Mouse (Mus musculus) kidney, postnatal 0 days (tissue): ENCODE measurements around the gene Mylpf. TPM values are rescaled to one million over a fixed set of nuclear protein-coding genes. Genes with fewer than 3 reads are reported as not detected.
A peak's percentile ranks its signal among the peaks of the same experiment; 100 is the strongest.

Experiments used
- ATAC-seq: fragments of 200-750 bp; cut with Nextera tagmentation; replicated peaks from 2 replicates; pipeline ENCODE4 v1.8.0; 2017; ENCODE audit warnings: low read depth, moderate number of reproducible peaks, moderate TSS enrichment, moderate library complexity; ENCODE audit not compliant: low FRiP score
- DNase-seq: peaks from one replicate; pipeline ENCODE4 v3.0.0-alpha.2; 2016; ENCODE audit warnings: low spot score
- H3K27ac ChIP-seq: fragments of 300-500 bp; sonication (generic); 2 replicates; pipeline ENCODE4 v1.5.1; 2014; ENCODE audit warnings: mild to moderate bottlenecking
- H3K27me3 ChIP-seq: fragments of 300-500 bp; sonication (generic); 2 replicates; pipeline ENCODE4 v1.6.1; 2014; ENCODE audit warnings: low read length, mixed read lengths; ENCODE audit not compliant: insufficient read depth
- H3K36me3 ChIP-seq: fragments of 300-500 bp; sonication (generic); 2 replicates; pipeline ENCODE4 v1.6.1; 2014; ENCODE audit warnings: low read length, mixed read lengths; ENCODE audit not compliant: insufficient read depth
- H3K4me1 ChIP-seq: fragments of 300-500 bp; sonication (generic); replicated peaks from 2 replicates; pipeline ENCODE4 v1.6.1; 2014; ENCODE audit warnings: antibody characterized with exemption, low read length, mixed read lengths; ENCODE audit not compliant: insufficient read depth
- H3K4me2 ChIP-seq: fragments of 300-500 bp; sonication (generic); 2 replicates; pipeline ENCODE4 v1.6.1; 2014; ENCODE audit warnings: mild to moderate bottlenecking, low read length, moderate library complexity, mixed read lengths
- H3K4me3 ChIP-seq: fragments of 300-500 bp; sonication (generic); replicated peaks from 2 replicates; pipeline ENCODE4 v1.5.1; 2014; ENCODE audit warnings: low read depth, low read length
- H3K9ac ChIP-seq: fragments of 300-500 bp; sonication (generic); 2 replicates; pipeline ENCODE4 v1.6.1; 2014; ENCODE audit warnings: low read depth, low read length
- H3K9me3 ChIP-seq: fragments of 300-500 bp; sonication (generic); replicated peaks from 2 replicates; pipeline ENCODE4 v1.6.1; 2016; ENCODE audit warnings: low read length, inconsistent platforms, mixed read lengths
- CTCF ChIP-seq: IDR thresholded peaks from 2 replicates; pipeline ENCODE4 v1.5.1; 2016; ENCODE audit warnings: antibody characterized with exemption, low read depth, mild to moderate bottlenecking, moderate library complexity
- WGBS: fragments of 180-500 bp; shearing (Covaris S2); extraction: QIAGEN DNeasy Blood & Tissue Kit; methylation state at CpG from one replicate; pipeline ENCODE4 v1.1.7; 2014; 5-methylcytosine and 5-hydroxymethylcytosine counted together
- polyA plus RNA-seq: library from polyadenylated mRNA; unstranded; fragments of >200 nt; fragmentation: Nextera tagmentation; extraction: Ambion mirVana; gene quantifications from 2 replicates; pipeline ENCODE4 v1.2.1, GENCODE M21; 2015

Gene Mylpf
- polyA plus RNA-seq, 1 experiment from 2014 or later, result 4.7 TPM

- Histone ChIP-seq H3K4me3 (no peak overlapping the region), H3K4me2 (no peak overlapping the region), H3K36me3 (no peaks in the 10 kb centered on the region), H3K27ac (no peak overlapping the region), H3K9me3 (no peaks in the 10 kb centered on the region), H3K9ac (no peak overlapping the region), H3K27me3 (no peaks in the 10 kb centered on the region), H3K4me1 (no peaks in the 10 kb centered on the region)
- DNase-seq, result no peak
- TF ChIP-seq CTCF, result no peak
- ATAC-seq, result no peak
- 73% methylated on average over 6 of the region's 6 CpGs for WGBS
Observed at GRCm38 (mm10) chr7:127223515-127224478, 15.1 kb downstream of the Mylpf start.

- H3K4me2 ChIP-seq, result no peak overlapping the region
- H3K27me3 ChIP-seq, result no peaks in the 10 kb centered on the region
- no peak overlapping the region for H3K4me3 ChIP-seq
- no peaks in the 10 kb centered on the region for H3K9me3 ChIP-seq
- DNase-seq, result no peak
- no peak overlapping the region for H3K9ac ChIP-seq
- no peaks in the 10 kb centered on the region for H3K4me1 ChIP-seq
- no peak for ATAC-seq
- TF ChIP-seq CTCF, result no peak
- WGBS, result 89% methylated on average over 6 of the region's 6 CpGs
- H3K27ac ChIP-seq, result no peak overlapping the region
- no peaks in the 10 kb centered on the region for H3K36me3 ChIP-seq
Observed at GRCm38 (mm10) chr7:127224616-127225015, 15.9 kb downstream of the Mylpf start.

- no peaks in the 10 kb centered on the region for H3K36me3 ChIP-seq
- ATAC-seq, result no peak
- H3K4me2 ChIP-seq, result no peak overlapping the region
- TF ChIP-seq CTCF, result no peak
- 84% methylated on average over 11 of the region's 11 CpGs for WGBS
- no peaks in the 10 kb centered on the region for H3K4me1 ChIP-seq
- H3K9ac ChIP-seq, result no peak overlapping the region
- H3K9me3 ChIP-seq, result no peaks in the 10 kb centered on the region
- DNase-seq, result no peak
- no peak overlapping the region for H3K27ac ChIP-seq
- no peaks in the 10 kb centered on the region for H3K27me3 ChIP-seq
- H3K4me3 ChIP-seq, result no peak overlapping the region
Observed at GRCm38 (mm10) chr7:127225147-127225995, 16.7 kb downstream of the Mylpf start.

GRCm38 (mm10) chr7:127228615-127229303 lies 20.1 kb downstream of the Mylpf start:
- Histone ChIP-seq H3K9me3 (no peaks in the 10 kb centered on the region), H3K36me3 (no peaks in the 10 kb centered on the region), H3K27me3 (no peaks in the 10 kb centered on the region), H3K4me3 (no peak overlapping the region), H3K27ac (peak overlapping the region; percentile 50; the same call in 1 of the 2 replicates), H3K4me1 (peaks cover 13% of the 10 kb centered on the region), H3K4me2 (no peak overlapping the region), H3K9ac (no peak overlapping the region)
- ATAC-seq, result no peak
- WGBS, result 73% methylated on average over 4 of the region's 4 CpGs
- TF ChIP-seq CTCF, result peak; percentile 82
- peak; percentile 88 for DNase-seq

- DNase-seq (no peak), ATAC-seq (no peak)
- 52% methylated on average over 3 of the region's 3 CpGs for WGBS
- Histone ChIP-seq H3K9ac (peak overlapping the region; percentile 87; the same call in 1 of the 2 replicates), H3K27ac (peak overlapping the region; percentile 97; the same call in 1 of the 2 replicates), H3K4me1 (peaks cover 13% of the 10 kb centered on the region), H3K27me3 (no peaks in the 10 kb centered on the region), H3K9me3 (no peaks in the 10 kb centered on the region), H3K4me3 (peak overlapping the region; percentile 90), H3K4me2 (peak overlapping the region; percentile 67), H3K36me3 (peaks cover 16% of the 10 kb centered on the region)
- no peak for TF ChIP-seq CTCF
Observed at GRCm38 (mm10) chr7:127231376-127231775, 22.7 kb downstream of the Mylpf start.
